Mouse (Mus musculus): ENCODE data around the gene P2rx5. TPM values are rescaled to one million over a fixed set of nuclear protein-coding genes. Genes with fewer than 3 reads are reported as not detected.

P2rx5 gene
- polyA plus RNA-seq (2012; rRNA removed) = 1.9 and 2.0 TPM in 2 replicates

DNA sequence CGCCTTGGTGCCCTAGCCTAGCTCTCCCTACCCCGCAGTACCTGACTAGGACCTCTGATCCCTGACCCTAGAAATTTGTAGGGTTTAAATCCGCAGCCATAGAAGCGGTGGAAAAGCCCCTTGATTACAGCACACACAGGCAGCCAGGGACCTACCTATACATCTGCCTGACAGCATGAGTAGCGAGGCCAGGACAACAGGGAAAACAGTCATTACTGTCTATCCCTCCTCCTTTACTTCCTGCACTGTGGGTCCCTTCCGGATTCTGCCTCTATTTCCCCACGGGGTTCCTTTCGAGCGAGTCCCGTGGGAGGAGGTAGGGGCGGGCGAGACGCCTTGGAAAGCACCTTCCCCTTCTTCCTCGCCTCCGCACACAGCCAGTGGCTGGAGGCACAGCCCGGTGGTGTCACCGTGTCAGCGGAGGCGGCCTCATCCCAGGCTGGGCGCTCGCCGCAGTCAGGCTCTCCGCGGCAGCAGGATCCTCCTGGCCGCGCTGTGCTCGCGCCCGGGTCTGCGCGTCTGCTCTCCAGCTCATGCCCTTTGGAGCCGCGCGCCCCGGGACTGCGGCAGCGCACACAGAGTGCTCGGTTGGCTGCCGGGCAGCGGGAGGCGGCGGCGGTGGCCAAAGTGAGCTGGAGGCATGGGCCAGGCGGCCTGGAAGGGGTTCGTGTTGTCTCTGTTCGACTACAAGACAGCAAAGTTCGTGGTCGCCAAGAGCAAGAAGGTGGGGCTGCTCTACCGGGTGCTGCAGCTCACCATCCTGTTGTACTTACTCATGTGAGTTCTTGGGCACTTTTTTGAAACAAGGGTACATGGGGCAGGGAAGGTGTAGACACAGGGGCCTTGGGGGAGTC, at the start of gene P2rx5:
TSS of gene P2rx5 (plus strand) at position 465 of the 854 bp plus-strand sequence.
- Histone ChIP-seq H3K4me3 (ENCODE audit: control insufficient read depth, insufficient read depth, low read length) (0 out of 2 replicates have a peak within 1 kb of the TSS, but pooled peaks have one; percentile 4), H3K36me3 (ENCODE audit: control insufficient read depth, insufficient read depth, low read length) (no peaks in the 10 kb centered on the region), H3K27me3 (ENCODE audit: control insufficient read depth, insufficient read depth, low read length) (no peaks in the 10 kb centered on the region; the same call in 1 of the 2 replicates), H3K27ac (ENCODE audit: control insufficient read depth, insufficient read depth, low read length) (no peak within 1 kb of the TSS), H3K4me1 (replicated peaks; ENCODE audit: control insufficient read depth, insufficient read depth, low read length) (no peaks in the 10 kb centered on the region)
- WGBS = 6% methylated on average over 49 of the region's 49 CpGs
- no peak for DNase-seq
- TF ChIP-seq CTCF (IDR thresholded peaks at IDR 0.05; ENCODE audit: borderline replicate concordance, control insufficient read depth, extremely low read depth, insufficient read depth, low read length, poor library complexity) (no peak), POLR2A (IDR thresholded peaks at IDR 0.05; ENCODE audit: control insufficient read depth, extremely low read depth, insufficient read depth, low read length, poor library complexity) (no peak)

DNA sequence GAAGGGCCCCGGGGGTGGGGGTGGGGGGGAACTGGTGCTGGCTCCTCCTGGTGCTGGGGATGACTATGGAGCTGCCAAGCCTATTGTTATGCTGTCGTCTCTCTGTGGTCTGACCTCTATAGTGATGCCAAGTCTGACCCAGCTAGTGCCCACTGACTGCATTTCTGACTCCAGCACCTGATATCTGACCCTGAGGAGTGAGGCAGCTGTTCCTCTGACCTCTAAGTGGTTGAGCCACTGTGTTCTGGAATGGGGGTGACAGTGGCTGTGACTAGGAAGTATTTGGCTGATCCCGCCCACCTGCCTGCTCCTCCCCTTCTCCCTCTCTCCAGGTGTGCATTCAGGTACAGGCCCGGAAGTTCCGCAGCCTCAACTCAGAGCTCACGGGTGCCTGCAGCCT, 48.8 kb upstream of the P2rx5 start:
- 92% methylated on average over 6 of the region's 6 CpGs for WGBS
- no peak for DNase-seq

DNA sequence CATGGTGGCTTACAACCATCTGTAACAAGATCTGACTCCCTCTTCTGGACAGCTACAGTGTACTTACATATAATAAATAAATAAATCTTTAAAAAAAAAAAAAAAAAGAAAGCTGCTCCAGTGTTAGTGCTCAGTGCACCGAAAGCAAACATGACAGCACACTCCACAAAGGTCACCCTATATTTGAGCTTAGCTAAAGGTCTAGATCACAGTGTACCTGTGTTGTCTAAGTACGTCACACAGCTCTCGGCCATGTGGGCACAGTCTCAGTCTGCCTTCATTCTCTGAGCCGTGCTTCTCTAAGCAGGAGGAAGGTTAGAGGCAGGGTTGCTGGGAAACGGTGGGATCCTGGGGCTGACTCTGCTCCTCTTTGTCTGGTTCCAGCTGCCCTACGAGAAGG, 33.7 kb upstream of the P2rx5 start:
- Histone ChIP-seq H3K36me3 (ENCODE audit: control insufficient read depth, insufficient read depth, low read length) (no peaks in the 10 kb centered on the region), H3K4me3 (ENCODE audit: control insufficient read depth, insufficient read depth, low read length) (no peak overlapping the region), H3K4me1 (replicated peaks; ENCODE audit: control insufficient read depth, insufficient read depth, low read length) (no peaks in the 10 kb centered on the region; the same call in 1 of the 2 replicates), H3K27me3 (ENCODE audit: control insufficient read depth, insufficient read depth, low read length) (no peaks in the 10 kb centered on the region), H3K27ac (ENCODE audit: control insufficient read depth, insufficient read depth, low read length) (no peak overlapping the region)
- DNase-seq = no peak
- TF ChIP-seq POLR2A (IDR thresholded peaks at IDR 0.05; ENCODE audit: control insufficient read depth, extremely low read depth, insufficient read depth, low read length, poor library complexity) (no peak), CTCF (IDR thresholded peaks at IDR 0.05; ENCODE audit: borderline replicate concordance, control insufficient read depth, extremely low read depth, insufficient read depth, low read length, poor library complexity) (no peak)
- 97% methylated on average over 6 of the region's 6 CpGs for WGBS

More for the DNA sequence above, 48.8 kb upstream of the P2rx5 start:
- TF ChIP-seq CTCF (IDR thresholded peaks at IDR 0.05; ENCODE audit: borderline replicate concordance, control insufficient read depth, extremely low read depth, insufficient read depth, low read length, poor library complexity) (no peak), POLR2A (IDR thresholded peaks at IDR 0.05; ENCODE audit: control insufficient read depth, extremely low read depth, insufficient read depth, low read length, poor library complexity) (no peak)
- H3K36me3 ChIP-seq (ENCODE audit: control insufficient read depth, insufficient read depth, low read length) = no peaks in the 10 kb centered on the region
- H3K4me3 ChIP-seq (ENCODE audit: control insufficient read depth, insufficient read depth, low read length) = no peak overlapping the region
- no peaks in the 10 kb centered on the region for H3K27me3 ChIP-seq (ENCODE audit: control insufficient read depth, insufficient read depth, low read length)
- H3K4me1 ChIP-seq (replicated peaks; ENCODE audit: control insufficient read depth, insufficient read depth, low read length) = peaks cover 21% of the 10 kb centered on the region
- H3K27ac ChIP-seq (ENCODE audit: control insufficient read depth, insufficient read depth, low read length) = no peak overlapping the region

DNA sequence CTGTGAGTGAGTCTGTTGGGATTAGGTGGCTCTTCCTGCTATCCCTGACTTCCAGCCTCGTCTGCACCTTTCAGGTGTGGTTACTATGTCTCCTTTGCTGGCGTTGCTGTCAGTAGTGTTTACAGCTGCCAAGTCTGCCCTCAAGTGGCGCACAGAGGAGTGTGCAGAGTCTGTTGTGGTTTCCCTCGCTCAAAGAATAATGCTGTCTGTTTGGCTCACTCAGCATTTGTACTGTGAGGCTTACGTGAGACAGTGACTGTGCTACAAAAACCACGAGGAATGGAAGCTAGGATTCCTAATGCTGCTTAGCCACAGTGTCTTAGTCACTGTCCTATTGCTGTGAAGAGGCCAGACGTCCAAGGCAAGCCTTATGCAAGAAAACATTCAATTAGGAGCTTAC, 29.2 kb upstream of the P2rx5 start:
- DNase-seq = peak; percentile 65
- H3K27ac ChIP-seq (ENCODE audit: control insufficient read depth, insufficient read depth, low read length) = no peak overlapping the region
- TF ChIP-seq CTCF (IDR thresholded peaks at IDR 0.05; ENCODE audit: borderline replicate concordance, control insufficient read depth, extremely low read depth, insufficient read depth, low read length, poor library complexity) (peak; percentile 50; the same call in 1 of the 2 replicates), POLR2A (IDR thresholded peaks at IDR 0.05; ENCODE audit: control insufficient read depth, extremely low read depth, insufficient read depth, low read length, poor library complexity) (no peak)
- no peaks in the 10 kb centered on the region for H3K36me3 ChIP-seq (ENCODE audit: control insufficient read depth, insufficient read depth, low read length)
- H3K4me3 ChIP-seq (ENCODE audit: control insufficient read depth, insufficient read depth, low read length) = no peak overlapping the region
- 11% methylated on average over 7 of the region's 7 CpGs for WGBS
- no peaks in the 10 kb centered on the region for H3K27me3 ChIP-seq (ENCODE audit: control insufficient read depth, insufficient read depth, low read length)
- H3K4me1 ChIP-seq (replicated peaks; ENCODE audit: control insufficient read depth, insufficient read depth, low read length) = peaks cover 5% of the 10 kb centered on the region

DNA sequence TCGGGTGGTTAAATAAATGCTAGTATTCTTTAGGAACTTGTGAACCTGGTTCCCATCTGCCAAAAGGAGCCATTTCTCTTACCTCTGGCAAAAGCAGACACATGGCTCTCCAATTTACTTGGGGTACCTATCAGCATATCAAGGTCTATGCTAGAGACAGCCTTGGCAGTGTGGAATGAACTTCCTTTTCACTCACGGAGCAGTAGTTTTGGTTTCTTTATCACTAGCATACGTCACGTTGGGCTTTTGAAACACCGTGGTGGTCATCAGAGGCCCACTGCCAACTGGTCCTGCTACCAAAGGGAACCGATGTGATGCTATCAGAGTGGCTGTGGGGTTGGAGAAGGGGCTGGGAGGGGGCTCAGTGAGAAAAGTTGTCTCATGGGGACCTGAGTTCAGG, 27.2 kb upstream of the P2rx5 start:
- Histone ChIP-seq H3K4me3 (ENCODE audit: control insufficient read depth, insufficient read depth, low read length) (no peak overlapping the region), H3K36me3 (ENCODE audit: control insufficient read depth, insufficient read depth, low read length) (no peaks in the 10 kb centered on the region), H3K27me3 (ENCODE audit: control insufficient read depth, insufficient read depth, low read length) (no peaks in the 10 kb centered on the region), H3K4me1 (replicated peaks; ENCODE audit: control insufficient read depth, insufficient read depth, low read length) (peaks cover 16% of the 10 kb centered on the region), H3K27ac (ENCODE audit: control insufficient read depth, insufficient read depth, low read length) (no peak overlapping the region)
- TF ChIP-seq CTCF (IDR thresholded peaks at IDR 0.05; ENCODE audit: borderline replicate concordance, control insufficient read depth, extremely low read depth, insufficient read depth, low read length, poor library complexity) (no peak), POLR2A (IDR thresholded peaks at IDR 0.05; ENCODE audit: control insufficient read depth, extremely low read depth, insufficient read depth, low read length, poor library complexity) (no peak)
- 71% methylated on average over 6 of the region's 6 CpGs for WGBS
- no peak for DNase-seq

DNA sequence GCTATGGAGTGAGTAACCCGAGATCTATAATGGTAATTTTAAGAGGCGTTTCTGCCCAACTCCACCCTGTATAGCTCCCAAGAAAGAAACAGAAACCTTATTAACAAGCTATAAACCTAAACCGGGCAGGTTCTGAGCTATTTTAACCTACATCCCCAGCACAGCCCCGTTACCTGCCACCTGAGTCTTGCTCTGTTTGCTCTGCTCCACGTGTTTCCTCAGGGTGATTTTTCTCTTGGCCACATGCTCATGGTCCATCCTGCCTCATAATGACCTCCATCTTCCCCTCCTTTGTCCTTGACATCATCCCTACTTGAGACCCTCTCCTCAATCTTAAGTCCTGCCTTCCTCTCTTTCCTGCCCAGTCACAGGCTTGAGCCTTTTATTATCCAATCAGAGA, 26.0 kb upstream of the P2rx5 start:
- TF ChIP-seq POLR2A (IDR thresholded peaks at IDR 0.05; ENCODE audit: control insufficient read depth, extremely low read depth, insufficient read depth, low read length, poor library complexity) (no peak), CTCF (IDR thresholded peaks at IDR 0.05; ENCODE audit: borderline replicate concordance, control insufficient read depth, extremely low read depth, insufficient read depth, low read length, poor library complexity) (no peak)
- H3K27ac ChIP-seq (ENCODE audit: control insufficient read depth, insufficient read depth, low read length) = no peak overlapping the region
- no peaks in the 10 kb centered on the region for H3K27me3 ChIP-seq (ENCODE audit: control insufficient read depth, insufficient read depth, low read length)
- WGBS = 91% methylated on average over 5 of the region's 5 CpGs
- H3K4me1 ChIP-seq (replicated peaks; ENCODE audit: control insufficient read depth, insufficient read depth, low read length) = peaks cover 18% of the 10 kb centered on the region
- no peak overlapping the region for H3K4me3 ChIP-seq (ENCODE audit: control insufficient read depth, insufficient read depth, low read length)
- no peak for DNase-seq
- no peaks in the 10 kb centered on the region for H3K36me3 ChIP-seq (ENCODE audit: control insufficient read depth, insufficient read depth, low read length)
